Mouse (Mus musculus): ENCODE measurements around the gene Stxbp5. TPM values are rescaled to one million over a fixed set of nuclear protein-coding genes. Genes with fewer than 3 reads are reported as not detected.

Stxbp5 gene
- polyA plus RNA-seq, 1 experiment, result 48.5 TPM

DNA sequence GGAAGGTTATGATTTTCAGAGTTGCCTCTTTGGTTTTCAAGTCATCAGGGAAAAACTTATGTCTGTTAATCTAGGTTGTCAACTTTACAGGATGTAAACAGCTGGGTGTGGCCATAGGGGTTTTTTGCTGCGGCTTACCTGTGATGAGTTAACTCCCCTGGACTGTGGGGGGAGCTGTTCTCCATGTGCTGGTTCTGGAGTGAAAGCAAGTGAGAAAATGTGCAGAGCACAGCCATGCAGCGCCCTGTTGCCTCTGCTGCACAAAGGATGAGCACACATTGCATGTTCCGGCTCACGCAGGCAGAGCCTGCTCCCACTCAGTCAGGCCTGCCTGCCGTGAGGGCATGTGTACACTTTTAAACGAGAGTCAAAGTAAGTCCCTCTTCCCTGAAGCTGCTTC lies 79.6 kb downstream of the Stxbp5 start:
- H3K27ac ChIP-seq (ENCODE audit: insufficient read depth, low read depth, low read length), result no peak overlapping the region
- TF ChIP-seq POLR2A (IDR thresholded peaks at IDR 0.05; ENCODE audit: borderline replicate concordance, low read depth, low read length), result no peak
- no peak for TF ChIP-seq CTCF (IDR thresholded peaks at IDR 0.05; ENCODE audit: low read depth, low read length)
- H3K4me1 ChIP-seq (ENCODE audit: control insufficient read depth, insufficient read depth, low read length), result no peaks in the 10 kb centered on the region
- H3K4me3 ChIP-seq (ENCODE audit: insufficient read depth, low read length), result no peak overlapping the region

DNA sequence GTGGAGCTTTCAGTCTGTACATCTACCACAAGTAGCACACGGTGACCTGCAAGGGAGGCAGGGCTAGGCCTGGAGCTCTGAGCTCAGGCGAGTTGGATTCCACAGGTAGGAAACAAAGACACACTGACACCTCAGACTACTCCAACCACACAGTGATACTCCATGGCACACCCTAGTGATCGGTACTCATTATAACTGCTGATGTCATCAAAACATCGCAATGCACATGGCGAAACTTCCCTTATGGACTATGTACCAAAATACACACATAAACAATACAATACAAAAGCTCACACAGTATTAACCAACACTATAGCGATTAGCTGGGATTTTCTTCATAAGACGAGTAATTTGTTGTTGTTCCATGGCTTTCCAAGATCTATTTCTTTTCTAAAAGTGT lies 82.3 kb downstream of the Stxbp5 start:
- no peak overlapping the region for H3K4me3 ChIP-seq (ENCODE audit: insufficient read depth, low read length)
- TF ChIP-seq CTCF (IDR thresholded peaks at IDR 0.05; ENCODE audit: low read depth, low read length) (no peak), POLR2A (IDR thresholded peaks at IDR 0.05; ENCODE audit: borderline replicate concordance, low read depth, low read length) (no peak)
- no peaks in the 10 kb centered on the region for H3K4me1 ChIP-seq (ENCODE audit: control insufficient read depth, insufficient read depth, low read length)
- no peak overlapping the region for H3K27ac ChIP-seq (ENCODE audit: insufficient read depth, low read depth, low read length)

DNA sequence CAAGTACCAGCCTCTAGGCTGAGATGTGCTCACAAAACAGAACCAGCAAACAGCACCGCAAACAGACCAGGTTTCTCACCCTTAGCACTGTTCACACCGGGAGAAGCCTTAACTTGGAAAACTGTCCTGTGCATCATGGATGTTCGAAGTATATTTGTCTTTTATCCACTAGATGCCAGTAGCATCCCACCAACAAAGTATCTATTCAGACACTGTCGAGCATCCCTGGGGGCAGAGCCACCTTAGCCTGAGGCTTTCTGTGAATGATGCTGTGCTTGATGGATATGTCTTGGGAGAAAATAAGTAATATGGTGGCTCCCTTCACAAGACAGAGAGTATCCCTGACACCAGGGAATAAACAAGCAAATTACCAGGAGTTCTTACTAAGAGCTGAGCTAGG lies 87.0 kb downstream of the Stxbp5 start:
- no peak for TF ChIP-seq CTCF (IDR thresholded peaks at IDR 0.05; ENCODE audit: low read depth, low read length)
- no peak for TF ChIP-seq POLR2A (IDR thresholded peaks at IDR 0.05; ENCODE audit: borderline replicate concordance, low read depth, low read length)
- Histone ChIP-seq H3K4me1 (ENCODE audit: control insufficient read depth, insufficient read depth, low read length) (no peaks in the 10 kb centered on the region), H3K4me3 (ENCODE audit: insufficient read depth, low read length) (no peak overlapping the region), H3K27ac (ENCODE audit: insufficient read depth, low read depth, low read length) (no peak overlapping the region)

DNA sequence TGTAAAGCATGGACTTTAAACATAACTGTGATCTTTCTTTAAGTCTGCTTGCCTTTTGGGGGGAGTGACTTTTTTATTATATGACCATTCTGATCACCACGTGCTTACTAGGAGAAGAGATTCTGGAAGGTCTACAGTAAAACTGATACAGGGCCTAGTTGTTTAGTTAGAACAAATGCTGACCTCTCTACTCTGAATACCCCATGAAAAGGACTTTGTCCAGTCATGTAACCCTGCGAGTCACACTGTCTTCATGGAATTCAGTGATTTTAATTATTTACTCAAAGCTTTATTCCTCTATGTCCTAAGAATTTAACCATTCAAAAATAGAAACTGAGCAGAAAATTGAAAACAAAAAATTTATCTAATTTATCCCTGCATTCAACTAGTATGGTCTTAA lies 93.3 kb downstream of the Stxbp5 start:
- TF ChIP-seq CTCF (IDR thresholded peaks at IDR 0.05; ENCODE audit: low read depth, low read length) (no peak), POLR2A (IDR thresholded peaks at IDR 0.05; ENCODE audit: borderline replicate concordance, low read depth, low read length) (no peak)
- no peak overlapping the region for H3K4me3 ChIP-seq (ENCODE audit: insufficient read depth, low read length)
- H3K27ac ChIP-seq (ENCODE audit: insufficient read depth, low read depth, low read length), result no peak overlapping the region

DNA sequence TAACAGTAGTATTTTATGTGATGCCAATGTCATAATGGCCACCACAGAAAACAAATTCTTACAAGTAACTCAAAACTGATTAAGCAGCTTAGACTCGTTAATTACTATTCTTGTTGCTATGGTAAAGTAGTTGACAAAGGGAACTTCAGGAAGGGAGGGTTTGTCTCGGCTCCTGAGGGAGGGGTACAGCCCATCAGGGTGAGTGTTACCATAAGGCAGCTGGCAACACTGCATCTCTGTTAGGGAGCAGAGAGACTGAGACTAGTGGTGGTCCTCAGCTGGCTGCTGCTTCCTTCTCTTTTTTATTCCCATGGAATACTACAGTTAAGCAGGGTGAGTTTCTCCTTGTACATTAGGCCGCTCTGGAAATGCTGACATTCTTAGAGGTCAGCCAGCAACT lies 95.5 kb downstream of the Stxbp5 start:
- peaks cover 4% of the 10 kb centered on the region; the same call in 1 of the 2 replicates for H3K4me1 ChIP-seq (ENCODE audit: control insufficient read depth, insufficient read depth, low read length)
- no peak overlapping the region for H3K27ac ChIP-seq (ENCODE audit: insufficient read depth, low read depth, low read length)
- TF ChIP-seq CTCF (IDR thresholded peaks at IDR 0.05; ENCODE audit: low read depth, low read length) (no peak), POLR2A (IDR thresholded peaks at IDR 0.05; ENCODE audit: borderline replicate concordance, low read depth, low read length) (no peak)

More for the DNA sequence above, 93.3 kb downstream of the Stxbp5 start:
- no peaks in the 10 kb centered on the region for H3K4me1 ChIP-seq (ENCODE audit: control insufficient read depth, insufficient read depth, low read length)

DNA sequence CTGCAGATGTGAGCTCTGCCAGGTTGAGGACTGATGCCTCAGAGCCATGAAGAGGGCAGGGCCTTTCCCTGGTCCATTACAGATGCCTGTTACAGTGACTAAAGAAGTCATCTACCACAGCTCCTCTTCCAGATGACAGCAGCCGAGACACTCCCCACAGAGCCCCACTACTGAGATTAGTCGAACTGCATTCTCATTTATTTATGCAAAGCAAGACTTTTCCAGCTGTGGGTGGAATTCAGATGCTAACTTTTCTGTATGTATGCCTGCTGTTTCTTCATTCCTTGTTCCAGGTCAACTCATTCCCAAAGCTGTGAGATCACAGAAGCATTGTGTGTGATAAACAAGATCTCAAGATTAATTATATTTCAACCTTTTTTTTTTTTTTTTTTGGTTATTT lies 97.8 kb downstream of the Stxbp5 start:
- H3K27ac ChIP-seq (ENCODE audit: insufficient read depth, low read depth, low read length), result no peak overlapping the region
- TF ChIP-seq POLR2A (IDR thresholded peaks at IDR 0.05; ENCODE audit: borderline replicate concordance, low read depth, low read length) (no peak), CTCF (IDR thresholded peaks at IDR 0.05; ENCODE audit: low read depth, low read length) (no peak)
- peaks cover 4% of the 10 kb centered on the region; the same call in 1 of the 2 replicates for H3K4me1 ChIP-seq (ENCODE audit: control insufficient read depth, insufficient read depth, low read length)
- H3K4me3 ChIP-seq (ENCODE audit: insufficient read depth, low read length), result no peak overlapping the region

More for the DNA sequence above, 95.5 kb downstream of the Stxbp5 start:
- no peak overlapping the region for H3K4me3 ChIP-seq (ENCODE audit: insufficient read depth, low read length)

DNA sequence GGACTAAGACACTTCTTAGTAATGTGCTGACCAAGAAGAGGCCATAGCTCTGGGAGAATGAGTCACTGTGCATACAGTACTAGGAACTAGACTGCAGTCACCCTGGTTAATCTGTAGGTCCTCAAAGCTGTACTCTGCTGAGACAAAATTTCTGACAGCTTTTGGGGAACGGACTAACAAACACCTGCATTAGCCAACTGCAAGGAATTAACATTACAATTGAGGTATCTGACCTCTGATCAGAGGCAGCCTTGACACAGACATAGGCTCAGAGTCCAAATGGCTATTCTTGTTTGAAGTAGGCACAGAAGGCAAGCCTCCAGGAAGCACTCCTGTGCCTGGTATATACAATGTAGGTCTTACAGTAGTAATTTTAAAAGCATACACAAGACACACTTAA lies 99.3 kb downstream of the Stxbp5 start:
- no peak for TF ChIP-seq POLR2A (IDR thresholded peaks at IDR 0.05; ENCODE audit: borderline replicate concordance, low read depth, low read length)
- TF ChIP-seq CTCF (IDR thresholded peaks at IDR 0.05; ENCODE audit: low read depth, low read length), result no peak
- H3K4me3 ChIP-seq (ENCODE audit: insufficient read depth, low read length), result no peak overlapping the region
- H3K4me1 ChIP-seq (ENCODE audit: control insufficient read depth, insufficient read depth, low read length), result peaks cover 4% of the 10 kb centered on the region; the same call in 1 of the 2 replicates
- no peak overlapping the region for H3K27ac ChIP-seq (ENCODE audit: insufficient read depth, low read depth, low read length)

DNA sequence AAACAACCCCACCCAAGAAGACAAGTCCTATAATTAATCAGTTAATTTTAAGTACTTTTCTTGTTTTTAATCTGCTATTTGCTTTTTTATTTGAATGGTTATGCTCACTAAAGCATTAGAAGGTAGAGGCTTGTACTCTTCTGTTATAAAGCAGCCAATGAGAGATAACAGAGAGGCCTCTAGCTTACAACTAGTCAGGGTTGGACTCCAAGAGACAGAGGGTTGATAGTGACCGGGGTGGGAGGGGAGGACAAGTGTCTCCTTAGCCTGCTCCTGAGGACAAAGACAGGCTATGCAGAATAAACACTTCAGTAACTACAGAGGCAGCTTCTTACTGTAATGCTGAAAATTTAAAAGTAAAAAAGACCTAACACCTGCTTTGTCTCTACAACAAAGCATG lies 101.8 kb downstream of the Stxbp5 start:
- Histone ChIP-seq H3K4me3 (ENCODE audit: insufficient read depth, low read length) (no peak overlapping the region), H3K27ac (ENCODE audit: insufficient read depth, low read depth, low read length) (no peak overlapping the region), H3K4me1 (ENCODE audit: control insufficient read depth, insufficient read depth, low read length) (peaks cover 4% of the 10 kb centered on the region; the same call in 1 of the 2 replicates)
- TF ChIP-seq POLR2A (IDR thresholded peaks at IDR 0.05; ENCODE audit: borderline replicate concordance, low read depth, low read length) (no peak), CTCF (IDR thresholded peaks at IDR 0.05; ENCODE audit: low read depth, low read length) (no peak)

DNA sequence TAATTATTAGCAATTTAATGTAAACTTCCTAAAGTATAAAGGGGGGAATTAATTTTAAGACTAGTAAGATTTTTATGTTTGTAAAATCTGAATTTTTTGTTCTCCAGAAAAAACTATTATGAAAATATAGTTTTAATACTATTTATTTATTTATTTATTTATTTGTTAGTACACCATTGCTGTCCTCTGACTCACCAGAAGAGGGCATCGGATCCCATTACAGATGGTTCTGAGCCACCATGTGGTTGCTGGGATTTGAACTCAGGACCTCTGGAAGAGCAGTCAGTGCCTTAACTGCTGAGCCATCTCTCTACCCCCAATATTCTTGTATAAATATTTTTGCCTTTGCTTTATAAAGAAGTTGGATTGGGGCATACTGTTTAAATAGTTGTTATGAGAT lies 104.5 kb downstream of the Stxbp5 start:
- Histone ChIP-seq H3K4me3 (ENCODE audit: insufficient read depth, low read length) (no peak overlapping the region), H3K4me1 (ENCODE audit: control insufficient read depth, insufficient read depth, low read length) (no peaks in the 10 kb centered on the region), H3K27ac (ENCODE audit: insufficient read depth, low read depth, low read length) (no peak overlapping the region)
- TF ChIP-seq CTCF (IDR thresholded peaks at IDR 0.05; ENCODE audit: low read depth, low read length) (no peak; the same call in 1 of the 2 replicates), POLR2A (IDR thresholded peaks at IDR 0.05; ENCODE audit: borderline replicate concordance, low read depth, low read length) (no peak)

DNA sequence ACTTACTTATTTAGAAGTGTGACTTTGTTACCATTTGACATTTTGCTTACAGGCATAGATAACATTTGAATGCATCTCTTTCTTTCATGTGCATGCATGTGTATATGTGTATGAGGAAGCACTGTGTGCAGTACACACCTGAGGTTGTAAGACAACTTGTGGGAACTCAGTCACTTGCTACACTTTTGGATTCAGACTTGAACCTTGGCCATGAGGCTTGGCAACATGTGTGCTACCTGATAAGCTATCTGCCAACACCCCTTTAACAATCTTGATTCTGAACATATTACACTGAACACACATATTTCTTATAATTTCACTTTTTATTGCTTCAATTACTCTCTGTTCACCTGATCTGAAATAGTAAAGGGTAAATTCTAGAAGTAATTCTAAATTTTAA lies 106.5 kb downstream of the Stxbp5 start:
- TF ChIP-seq CTCF (IDR thresholded peaks at IDR 0.05; ENCODE audit: low read depth, low read length) (no peak), POLR2A (IDR thresholded peaks at IDR 0.05; ENCODE audit: borderline replicate concordance, low read depth, low read length) (no peak)
- H3K4me1 ChIP-seq (ENCODE audit: control insufficient read depth, insufficient read depth, low read length), result no peaks in the 10 kb centered on the region
- no peak overlapping the region for H3K4me3 ChIP-seq (ENCODE audit: insufficient read depth, low read length)
- no peak overlapping the region for H3K27ac ChIP-seq (ENCODE audit: insufficient read depth, low read depth, low read length)

DNA sequence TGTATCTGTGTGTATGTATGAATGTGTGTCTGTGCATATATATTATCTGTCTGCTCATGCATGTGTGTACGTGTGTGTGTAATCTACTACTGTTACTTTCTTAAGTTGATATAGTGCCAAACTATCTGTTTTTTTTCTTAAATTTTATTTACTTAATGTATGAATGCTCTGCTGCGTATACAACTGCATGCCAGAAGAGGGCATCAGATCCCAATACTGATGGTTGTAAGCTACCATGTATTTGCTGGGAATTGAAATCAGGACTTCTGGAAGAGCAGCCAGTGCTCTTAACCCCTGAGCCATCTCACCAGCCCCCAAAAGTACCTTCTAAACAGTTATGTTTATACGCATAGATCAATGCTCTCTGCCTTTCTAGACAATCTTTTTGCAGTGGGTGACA lies 109.9 kb downstream of the Stxbp5 start:
- no peak overlapping the region for H3K4me3 ChIP-seq (ENCODE audit: insufficient read depth, low read length)
- no peak overlapping the region for H3K27ac ChIP-seq (ENCODE audit: insufficient read depth, low read depth, low read length)
- no peaks in the 10 kb centered on the region for H3K4me1 ChIP-seq (ENCODE audit: control insufficient read depth, insufficient read depth, low read length)
- TF ChIP-seq CTCF (IDR thresholded peaks at IDR 0.05; ENCODE audit: low read depth, low read length) (no peak), POLR2A (IDR thresholded peaks at IDR 0.05; ENCODE audit: borderline replicate concordance, low read depth, low read length) (no peak)
